Mouse (Mus musculus): Measurements from ENCODE around the gene Omp.
"Not testable (repeated sequence)": the region's sequence is repeated elsewhere in the genome, so short reads cannot be mapped to it uniquely, and the experiment has no call there.

Gene Omp

GRCm38 (mm10) chr7:98145402-98145801 is at the start of gene Omp:
TSS of gene Omp (minus strand) at chr7:98145502.
- DNase-seq (ENCODE audit: extremely low read depth, low read depth) = no peak

- DNase-seq (ENCODE audit: extremely low read depth, low read depth) = no peak
Measured at GRCm38 (mm10) chr7:98194026-98194792, 48.9 kb upstream of the Omp start.

- no peak for DNase-seq (ENCODE audit: extremely low read depth, low read depth)
Measured at GRCm38 (mm10) chr7:98193515-98194025, 48.3 kb upstream of the Omp start.

GRCm38 (mm10) chr7:98191571-98192250 is 46.4 kb upstream of the Omp start:
- no peak for DNase-seq (ENCODE audit: extremely low read depth, low read depth)

GRCm38 (mm10) chr7:98190578-98190977 is 45.3 kb upstream of the Omp start:
- peak; percentile 25 for DNase-seq (ENCODE audit: extremely low read depth, low read depth)

GRCm38 (mm10) chr7:98189745-98190144 is 44.4 kb upstream of the Omp start:
- peak; percentile 26 for DNase-seq (ENCODE audit: extremely low read depth, low read depth)

- no peak for DNase-seq (ENCODE audit: extremely low read depth, low read depth)
Measured at GRCm38 (mm10) chr7:98188680-98189079, 43.4 kb upstream of the Omp start.

GRCm38 (mm10) chr7:98188238-98188637 is 42.9 kb upstream of the Omp start:
- DNase-seq (ENCODE audit: extremely low read depth, low read depth) = no peak

- DNase-seq (ENCODE audit: extremely low read depth, low read depth) = not testable (repeated sequence)
Measured at GRCm38 (mm10) chr7:98187332-98187731, 42.0 kb upstream of the Omp start.

GRCm38 (mm10) chr7:98186637-98187036 is 41.3 kb upstream of the Omp start:
- no peak for DNase-seq (ENCODE audit: extremely low read depth, low read depth)

GRCm38 (mm10) chr7:98185326-98185725 is 40.0 kb upstream of the Omp start:
- DNase-seq (ENCODE audit: extremely low read depth, low read depth) = no peak

- DNase-seq (ENCODE audit: extremely low read depth, low read depth) = no peak
Measured at GRCm38 (mm10) chr7:98178560-98179231, 33.4 kb upstream of the Omp start.

GRCm38 (mm10) chr7:98177929-98178559 is 32.7 kb upstream of the Omp start, which contains the start of gene Capn5:
TSS of gene Capn5 (minus strand) at chr7:98178274.
- no peak for DNase-seq (ENCODE audit: extremely low read depth, low read depth)

GRCm38 (mm10) chr7:98177566-98177928 is 32.2 kb upstream of the Omp start:
- DNase-seq (ENCODE audit: extremely low read depth, low read depth) = no peak

GRCm38 (mm10) chr7:98177071-98177485 is 31.8 kb upstream of the Omp start:
- no peak for DNase-seq (ENCODE audit: extremely low read depth, low read depth)

- DNase-seq (ENCODE audit: extremely low read depth, low read depth) = no peak
Measured at GRCm38 (mm10) chr7:98176322-98177070, 31.2 kb upstream of the Omp start.

GRCm38 (mm10) chr7:98174883-98175755 is 29.8 kb upstream of the Omp start:
- DNase-seq (ENCODE audit: extremely low read depth, low read depth) = no peak

GRCm38 (mm10) chr7:98173408-98173807 is 28.1 kb upstream of the Omp start:
- DNase-seq (ENCODE audit: extremely low read depth, low read depth) = no peak

GRCm38 (mm10) chr7:98172661-98173060 is 27.4 kb upstream of the Omp start:
- DNase-seq (ENCODE audit: extremely low read depth, low read depth) = no peak
